Mouse (Mus musculus): ENCODE results near the gene Vamp8. TPM values are rescaled to one million over a fixed set of nuclear protein-coding genes. Genes with fewer than 3 reads are reported as not detected.

Vamp8 gene
- polyA plus RNA-seq, 1 experiment, result 453 TPM

DNA sequence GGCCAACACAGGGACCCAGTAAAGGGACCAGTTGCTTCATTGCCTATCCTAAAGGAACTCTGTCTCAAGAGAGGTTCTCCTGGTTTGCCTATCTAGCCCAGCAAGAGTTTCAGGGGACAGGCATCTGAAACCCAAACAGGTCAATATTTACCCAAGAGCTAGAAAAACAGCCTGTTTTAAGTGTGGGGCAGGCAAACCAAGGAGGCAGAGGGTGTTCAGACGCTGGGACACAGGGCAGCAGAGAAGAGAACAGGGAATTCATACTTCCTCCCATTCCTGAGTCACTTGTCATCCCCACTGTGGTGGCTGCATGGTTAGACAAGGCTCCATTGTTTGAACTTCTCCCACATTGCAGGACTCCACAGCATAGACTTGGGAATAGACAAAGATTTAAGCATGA, 18.9 kb downstream of the Vamp8 start:
- peaks cover 9% of the 10 kb centered on the region for H3K4me1 ChIP-seq (ENCODE audit: control insufficient read depth, insufficient read depth, low read length)
- peak overlapping the region; percentile 64 for H3K27ac ChIP-seq (ENCODE audit: insufficient read depth, low read depth, low read length)
- no peak overlapping the region for H3K4me3 ChIP-seq (ENCODE audit: insufficient read depth, low read depth, low read length)
- H3K36me3 ChIP-seq (ENCODE audit: control insufficient read depth, insufficient read depth, low read length), result no peaks in the 10 kb centered on the region
- TF ChIP-seq CTCF (conservative IDR thresholded peaks at IDR 0.05; ENCODE audit: insufficient read depth, insufficient read length, low read depth, low read length), result no peak
- no peak for TF ChIP-seq POLR2A (IDR thresholded peaks at IDR 0.05; ENCODE audit: low read depth, low read length)
- 43% methylated on average over 1 of the region's 1 CpGs for WGBS
- H3K27me3 ChIP-seq (replicated peaks; ENCODE audit: control insufficient read depth, insufficient read depth, low read length), result no peaks in the 10 kb centered on the region
- no peak for DNase-seq

GRCm38 (mm10) chr6:72371147-72371546, 19.4 kb downstream of the Vamp8 start:
- H3K27me3 ChIP-seq (replicated peaks; ENCODE audit: control insufficient read depth, insufficient read depth, low read length), result no peaks in the 10 kb centered on the region
- no peak overlapping the region for H3K4me3 ChIP-seq (ENCODE audit: insufficient read depth, low read depth, low read length)
- 70% methylated on average over 5 of the region's 5 CpGs for WGBS
- H3K27ac ChIP-seq (ENCODE audit: insufficient read depth, low read depth, low read length), result peak overlapping the region; percentile 64
- peaks cover 12% of the 10 kb centered on the region for H3K4me1 ChIP-seq (ENCODE audit: control insufficient read depth, insufficient read depth, low read length)
- no peak for TF ChIP-seq POLR2A (IDR thresholded peaks at IDR 0.05; ENCODE audit: low read depth, low read length)
- no peak for TF ChIP-seq CTCF (conservative IDR thresholded peaks at IDR 0.05; ENCODE audit: insufficient read depth, insufficient read length, low read depth, low read length)
- DNase-seq, result peak; percentile 76
- no peaks in the 10 kb centered on the region for H3K36me3 ChIP-seq (ENCODE audit: control insufficient read depth, insufficient read depth, low read length)

- peak; percentile 58 for DNase-seq
- peaks cover 12% of the 10 kb centered on the region for H3K4me1 ChIP-seq (ENCODE audit: control insufficient read depth, insufficient read depth, low read length)
These were observed 20.4 kb downstream of the Vamp8 start for GRCm38 (mm10) chr6:72370091-72370490.

GRCm38 (mm10) chr6:72369557-72369956, 20.9 kb downstream of the Vamp8 start:
- WGBS, result 90% methylated on average over 4 of the region's 4 CpGs
- Histone ChIP-seq H3K36me3 (ENCODE audit: control insufficient read depth, insufficient read depth, low read length) (no peaks in the 10 kb centered on the region), H3K27me3 (replicated peaks; ENCODE audit: control insufficient read depth, insufficient read depth, low read length) (no peaks in the 10 kb centered on the region), H3K4me3 (ENCODE audit: insufficient read depth, low read depth, low read length) (no peak overlapping the region), H3K4me1 (ENCODE audit: control insufficient read depth, insufficient read depth, low read length) (peaks cover 12% of the 10 kb centered on the region), H3K27ac (ENCODE audit: insufficient read depth, low read depth, low read length) (no peak overlapping the region)
- TF ChIP-seq POLR2A (IDR thresholded peaks at IDR 0.05; ENCODE audit: low read depth, low read length) (no peak), CTCF (conservative IDR thresholded peaks at IDR 0.05; ENCODE audit: insufficient read depth, insufficient read length, low read depth, low read length) (peak; percentile 29)
- no peak for DNase-seq

More at GRCm38 (mm10) chr6:72370091-72370490, 20.4 kb downstream of the Vamp8 start:
- no peak overlapping the region for H3K4me3 ChIP-seq (ENCODE audit: insufficient read depth, low read depth, low read length)
- TF ChIP-seq POLR2A (IDR thresholded peaks at IDR 0.05; ENCODE audit: low read depth, low read length) (no peak), CTCF (conservative IDR thresholded peaks at IDR 0.05; ENCODE audit: insufficient read depth, insufficient read length, low read depth, low read length) (no peak)
- 72% methylated on average over 12 of the region's 12 CpGs for WGBS
- H3K36me3 ChIP-seq (ENCODE audit: control insufficient read depth, insufficient read depth, low read length), result no peaks in the 10 kb centered on the region
- no peak overlapping the region for H3K27ac ChIP-seq (ENCODE audit: insufficient read depth, low read depth, low read length)
- no peaks in the 10 kb centered on the region for H3K27me3 ChIP-seq (replicated peaks; ENCODE audit: control insufficient read depth, insufficient read depth, low read length)

DNA sequence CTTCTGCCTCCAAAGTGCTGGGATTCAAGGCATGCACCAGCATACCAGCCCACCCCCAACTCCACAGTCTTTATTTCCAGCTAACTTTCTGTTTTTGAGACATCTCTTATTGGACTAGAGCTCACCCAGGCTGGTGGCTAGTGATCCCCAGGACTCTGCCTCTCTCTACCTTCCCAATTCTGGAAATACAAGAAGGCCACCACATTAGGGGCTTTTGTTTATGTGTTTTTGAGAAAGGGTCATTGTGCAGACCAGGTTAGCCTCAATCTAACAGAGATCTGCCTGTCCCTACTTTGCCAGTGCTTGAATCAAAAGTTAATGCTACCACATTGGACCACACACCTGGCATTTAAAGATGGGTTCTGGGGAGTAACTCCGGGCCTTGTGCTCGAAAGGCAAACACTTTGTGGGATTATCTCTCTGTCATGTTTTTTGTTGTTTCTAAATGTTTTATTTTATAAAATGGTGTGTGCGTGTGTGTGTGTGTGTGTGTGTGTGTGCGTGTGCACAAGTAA, 23.0 kb downstream of the Vamp8 start:
- Histone ChIP-seq H3K4me3 (ENCODE audit: insufficient read depth, low read depth, low read length) (no peak overlapping the region), H3K36me3 (ENCODE audit: control insufficient read depth, insufficient read depth, low read length) (no peaks in the 10 kb centered on the region), H3K27me3 (replicated peaks; ENCODE audit: control insufficient read depth, insufficient read depth, low read length) (no peaks in the 10 kb centered on the region), H3K27ac (ENCODE audit: insufficient read depth, low read depth, low read length) (no peak overlapping the region), H3K4me1 (ENCODE audit: control insufficient read depth, insufficient read depth, low read length) (peaks cover 3% of the 10 kb centered on the region; the same call in 1 of the 2 replicates)
- TF ChIP-seq POLR2A (IDR thresholded peaks at IDR 0.05; ENCODE audit: low read depth, low read length) (no peak), CTCF (conservative IDR thresholded peaks at IDR 0.05; ENCODE audit: insufficient read depth, insufficient read length, low read depth, low read length) (no peak)
- WGBS, result 79% methylated on average over 4 of the region's 4 CpGs
- DNase-seq, result no peak

- DNase-seq, result no peak
- no peak within 1 kb of the TSS for H3K27ac ChIP-seq (ENCODE audit: insufficient read depth, low read depth, low read length)
- H3K27me3 ChIP-seq (replicated peaks; ENCODE audit: control insufficient read depth, insufficient read depth, low read length), result no peaks in the 10 kb centered on the region
- H3K36me3 ChIP-seq (ENCODE audit: control insufficient read depth, insufficient read depth, low read length), result no peaks in the 10 kb centered on the region
- TF ChIP-seq POLR2A (IDR thresholded peaks at IDR 0.05; ENCODE audit: low read depth, low read length) (no peak), CTCF (conservative IDR thresholded peaks at IDR 0.05; ENCODE audit: insufficient read depth, insufficient read length, low read depth, low read length) (no peak)
- no peak within 1 kb of the TSS for H3K4me3 ChIP-seq (ENCODE audit: insufficient read depth, low read depth, low read length)
- peaks cover 3% of the 10 kb centered on the region; the same call in 1 of the 2 replicates for H3K4me1 ChIP-seq (ENCODE audit: control insufficient read depth, insufficient read depth, low read length)
- WGBS, result 84% methylated on average over 4 of the region's 4 CpGs
These were observed 23.6 kb downstream of the Vamp8 start, which contains the start of gene Rnf181 for GRCm38 (mm10) chr6:72366844-72367443. TSS of gene Rnf181 (minus strand) at chr6:72366956.

DNA sequence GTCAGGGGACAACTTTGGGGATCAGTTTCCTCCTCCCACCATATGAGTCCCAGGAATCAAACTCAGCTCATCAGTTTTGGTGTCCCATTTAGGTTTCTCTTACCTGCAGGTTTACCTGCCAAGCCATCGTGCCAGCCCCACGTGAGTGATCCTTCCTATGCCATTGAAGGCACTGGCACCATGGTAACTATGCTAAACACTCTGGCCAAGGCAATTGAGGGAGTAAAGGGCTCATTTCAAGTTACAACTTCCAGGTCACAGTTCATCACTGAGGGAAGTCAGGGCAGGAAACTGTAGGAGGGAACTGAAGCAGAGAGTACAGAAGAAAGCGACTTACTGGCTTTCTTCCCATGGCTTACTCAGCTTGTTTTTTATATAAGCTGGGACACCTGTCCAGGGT, 24.2 kb downstream of the Vamp8 start:
- H3K27me3 ChIP-seq (replicated peaks; ENCODE audit: control insufficient read depth, insufficient read depth, low read length), result no peaks in the 10 kb centered on the region
- DNase-seq, result peak; percentile 19
- WGBS, result 41% methylated on average over 3 of the region's 3 CpGs
- H3K4me1 ChIP-seq (ENCODE audit: control insufficient read depth, insufficient read depth, low read length), result peaks cover 3% of the 10 kb centered on the region; the same call in 1 of the 2 replicates
- no peaks in the 10 kb centered on the region for H3K36me3 ChIP-seq (ENCODE audit: control insufficient read depth, insufficient read depth, low read length)
- no peak overlapping the region for H3K4me3 ChIP-seq (ENCODE audit: insufficient read depth, low read depth, low read length)
- no peak overlapping the region for H3K27ac ChIP-seq (ENCODE audit: insufficient read depth, low read depth, low read length)
- TF ChIP-seq CTCF (conservative IDR thresholded peaks at IDR 0.05; ENCODE audit: insufficient read depth, insufficient read length, low read depth, low read length) (no peak), POLR2A (IDR thresholded peaks at IDR 0.05; ENCODE audit: low read depth, low read length) (no peak)

Measured in kidney, adult 2 months (tissue).